Mouse (Mus musculus) c-Kit-negative CD71-positive TER-119-positive erythroid progenitor cells, embryonic 14.5 days (primary cell): ENCODE data around the gene Ttc28.

Experiments
- DNase-seq: peaks from one replicate; pipeline ENCODE4 v3.0.0-alpha.2; 2013; ENCODE audit warnings: low read depth, low spot score

Ttc28 gene

GRCm38 (mm10) chr5:111097233-111098160, 217.9 kb downstream of the Ttc28 start:
- DNase-seq: no peak

- no peak for DNase-seq
Observed at GRCm38 (mm10) chr5:111098516-111099274, 219.1 kb downstream of the Ttc28 start.

- no peak for DNase-seq
Observed at GRCm38 (mm10) chr5:111100585-111100984, 221.0 kb downstream of the Ttc28 start.

GRCm38 (mm10) chr5:111101383-111101932, 221.9 kb downstream of the Ttc28 start:
- DNase-seq: no peak

- DNase-seq: no peak
Observed at GRCm38 (mm10) chr5:111104801-111105200, 225.2 kb downstream of the Ttc28 start.

GRCm38 (mm10) chr5:111111378-111111777, 231.8 kb downstream of the Ttc28 start:
- no peak for DNase-seq

GRCm38 (mm10) chr5:111113183-111113582, 233.6 kb downstream of the Ttc28 start:
- no peak for DNase-seq

- DNase-seq: no peak
Observed at GRCm38 (mm10) chr5:111113694-111114375, 234.2 kb downstream of the Ttc28 start.

GRCm38 (mm10) chr5:111114597-111114996, 235.0 kb downstream of the Ttc28 start:
- no peak for DNase-seq

- DNase-seq: no peak
Observed at GRCm38 (mm10) chr5:111115519-111116350, 236.1 kb downstream of the Ttc28 start.

GRCm38 (mm10) chr5:111119805-111120204, 240.2 kb downstream of the Ttc28 start:
- DNase-seq: no peak

- no peak for DNase-seq
Observed at GRCm38 (mm10) chr5:111120298-111120697, 240.7 kb downstream of the Ttc28 start.

GRCm38 (mm10) chr5:111120705-111121420, 241.3 kb downstream of the Ttc28 start:
- no peak for DNase-seq

GRCm38 (mm10) chr5:111122332-111123049, 242.9 kb downstream of the Ttc28 start:
- DNase-seq: no peak

- no peak for DNase-seq
Observed at GRCm38 (mm10) chr5:111123050-111123746, 243.6 kb downstream of the Ttc28 start.

GRCm38 (mm10) chr5:111124620-111125200, 245.1 kb downstream of the Ttc28 start:
- no peak for DNase-seq

GRCm38 (mm10) chr5:111125746-111126145, 246.1 kb downstream of the Ttc28 start:
- DNase-seq: no peak

- DNase-seq: no peak
Observed at GRCm38 (mm10) chr5:111127786-111128185, 248.2 kb downstream of the Ttc28 start.
